Mouse (Mus musculus) CH12.LX (cell line): ENCODE results near the gene Tdrd7. TPM values are rescaled to one million over a fixed set of nuclear protein-coding genes. Genes with fewer than 3 reads are reported as not detected.

Source experiments
- DNase-seq: peaks from one replicate; pipeline ENCODE4 v3.0.0-alpha.2; 2013; ENCODE audit errors: extremely low read depth
- H3K27ac ChIP-seq: 2 replicates; pipeline ENCODE4 v1.5.1; 2012; ENCODE audit warnings: low read depth, mild to moderate bottlenecking, control low read depth, moderate library complexity; ENCODE audit not compliant: insufficient read depth
- H3K27me3 ChIP-seq: replicated peaks from 2 replicates; pipeline ENCODE3; 2012; ENCODE audit warnings: inconsistent platforms
- H3K36me3 ChIP-seq, 2 experiments: replicated peaks in 1 of 2; 2 replicates each; pipeline versions ENCODE3 to v1.6.1; 2012; ENCODE audit warnings: inconsistent platforms in 1 of 2, low read length in 1 of 2, mild to moderate bottlenecking in 1 of 2, mixed read lengths in 1 of 2, moderate library complexity in 1 of 2; ENCODE audit not compliant: control insufficient read depth in 1 of 2, insufficient read depth in 1 of 2
- H3K4me1 ChIP-seq, 2 experiments: 2 replicates each; pipeline ENCODE4 v1.6.1; 2012; ENCODE audit warnings: inconsistent platforms in 1 of 2, moderate library complexity in 1 of 2; ENCODE audit not compliant: insufficient read depth in 2 of 2, control insufficient read depth in 1 of 2
- H3K4me2 ChIP-seq: 2 replicates; pipeline ENCODE4 v1.6.1; 2012; ENCODE audit warnings: low read depth, mild to moderate bottlenecking, control low read depth; ENCODE audit not compliant: poor library complexity, insufficient read depth, severe bottlenecking
- H3K4me3 ChIP-seq, 3 experiments: fragments of 150-350 bp in 1 of 3; sonication (generic) in 1 of 3; replicated peaks in 1 of 3; 2 replicates each; pipeline versions ENCODE3 to v1.5.1; 2011 to 2012; ENCODE audit warnings: low read depth in 2 of 3, low read length in 2 of 3, mild to moderate bottlenecking in 2 of 3, moderate library complexity in 2 of 3, control low read depth in 1 of 3, improper control_type of control experiment in 1 of 3, inconsistent platforms in 1 of 3, mixed read lengths in 1 of 3; ENCODE audit not compliant: poor library complexity in 1 of 3
- H3K79me2 ChIP-seq: replicated peaks from 2 replicates; pipeline ENCODE4 v1.6.1; 2012; ENCODE audit warnings: mild to moderate bottlenecking, moderate library complexity; ENCODE audit not compliant: control insufficient read depth, poor library complexity, insufficient read depth, severe bottlenecking; ENCODE audit errors: extremely low read depth
- H3K9ac ChIP-seq: 2 replicates; pipeline ENCODE4 v1.6.1; 2012; ENCODE audit warnings: low read depth, mild to moderate bottlenecking, control low read depth, moderate library complexity; ENCODE audit not compliant: insufficient read depth
- H3K9me3 ChIP-seq: replicated peaks from 2 replicates; pipeline ENCODE3; 2012; ENCODE audit warnings: low read length, inconsistent platforms, mixed read lengths
- BHLHE40 ChIP-seq: IDR thresholded peaks from 2 replicates; pipeline ENCODE4 v1.6.1; 2011; ENCODE audit warnings: mild to moderate bottlenecking, low read depth, low read length, improper control_type of control experiment
- CHD1 ChIP-seq: IDR thresholded peaks from 2 replicates; pipeline ENCODE4 v1.6.1; 2012; ENCODE audit warnings: low read depth, low read length, improper control_type of control experiment, inconsistent platforms
- CTCF ChIP-seq, 2 experiments: IDR thresholded peaks in 1 of 2; conservative IDR thresholded peaks in 1 of 2; 2 replicates each; pipeline ENCODE4 v1.5.1; 2011 to 2012; ENCODE audit warnings: low read depth in 2 of 2, low read length in 2 of 2, improper control_type of control experiment in 1 of 2, inconsistent platforms in 1 of 2, mild to moderate bottlenecking in 1 of 2, moderate library complexity in 1 of 2
- E2F4 ChIP-seq: IDR thresholded peaks from 2 replicates; pipeline ENCODE4 v1.6.1; 2011; ENCODE audit warnings: low read depth, low read length, improper control_type of control experiment; ENCODE audit not compliant: insufficient replicate concordance
- JUN ChIP-seq: IDR thresholded peaks from 2 replicates; pipeline ENCODE4 v1.6.1; 2011; ENCODE audit warnings: low read depth, mild to moderate bottlenecking, low read length, improper control_type of control experiment, moderate library complexity; ENCODE audit not compliant: insufficient read depth
- JUND ChIP-seq: conservative IDR thresholded peaks from 2 replicates; pipeline ENCODE4 v1.6.1; 2011; ENCODE audit warnings: low read depth, low read length, improper control_type of control experiment
- MAZ ChIP-seq: IDR thresholded peaks from 2 replicates; pipeline ENCODE4 v1.6.1; 2012; ENCODE audit warnings: low read depth, mild to moderate bottlenecking, inconsistent platforms, low read length, improper control_type of control experiment, moderate library complexity
- NRF1 ChIP-seq: IDR thresholded peaks from 2 replicates; pipeline ENCODE4 v1.6.1; 2014; ENCODE audit warnings: low read depth, mild to moderate bottlenecking, inconsistent platforms, low read length, improper control_type of control experiment, moderate library complexity
- POLR2AphosphoS2 ChIP-seq: IDR thresholded peaks from 2 replicates; pipeline ENCODE4 v1.6.1; 2011; ENCODE audit warnings: low read depth, low read length, improper control_type of control experiment
- RCOR1 ChIP-seq: conservative IDR thresholded peaks from 2 replicates; pipeline ENCODE4 v1.6.1; 2012; ENCODE audit warnings: low read depth, mild to moderate bottlenecking, inconsistent platforms, low read length, improper control_type of control experiment
- TBP ChIP-seq: conservative IDR thresholded peaks from 2 replicates; pipeline ENCODE4 v1.6.1; 2011; ENCODE audit warnings: low read depth, low read length, improper control_type of control experiment
- TCF12 ChIP-seq: IDR thresholded peaks from 2 replicates; pipeline ENCODE4 v1.6.1; 2014; ENCODE audit warnings: low read depth, mild to moderate bottlenecking, inconsistent platforms, low read length, improper control_type of control experiment
- UBTF ChIP-seq: IDR thresholded peaks from 2 replicates; pipeline ENCODE4 v1.6.1; 2012; ENCODE audit warnings: low read depth, mild to moderate bottlenecking, inconsistent platforms, low read length, improper control_type of control experiment, moderate library complexity
- USF2 ChIP-seq: conservative IDR thresholded peaks from 2 replicates; pipeline ENCODE4 v1.6.1; 2011; ENCODE audit warnings: low read depth, low read length, improper control_type of control experiment
- ZNF384 ChIP-seq: IDR thresholded peaks from 2 replicates; pipeline ENCODE4 v1.6.1; 2012; ENCODE audit warnings: low read depth, low read length, improper control_type of control experiment, inconsistent platforms
- dilution Hi-C: fragments of 300-500 bp; cut with MboI; formaldehyde crosslinking; loops from 2 replicates; pipeline ENCODE4 v1.14.3; 2020; ENCODE audit warnings: low sequenced_read_pairs; ENCODE audit not compliant: extremely low pct_unique_long_range_greater_than_20kb, extremely low pct_ligation_motif_present
- in situ Hi-C: fragments of 300-500 bp; cut with MboI; formaldehyde crosslinking; loops from 3 replicates; pipeline ENCODE4 v1.14.3; 2019; ENCODE audit warnings: low sequenced_read_pairs, low pct_ligation_motif_present, low pct_unique_long_range_greater_than_20kb, mixed read lengths
- polyA plus RNA-seq: library from polyadenylated mRNA; unstranded; fragments of >175 nt; gene quantifications from 2 replicates; pipeline ENCODE4 v1.2.1, GENCODE M21; 2012; ENCODE audit warnings: low read depth; ENCODE audit not compliant: insufficient read length
- total RNA-seq, 2 experiments: library from RNA; depleted of rRNA; stranded (reverse); fragments of 300-350 nt in 1 of 2; fragments of >200 nt in 1 of 2; gene quantifications; 2 replicates each; pipeline ENCODE4 v1.2.3; 2012 to 2014

The Tdrd7 gene
- total and polyA plus RNA-seq, 3 experiments, result 1.6 to 2.9 (median 2.7) TPM

- H3K27ac ChIP-seq, result no peak overlapping the region
- peaks cover 0 to 5% of the 10 kb centered on the region in 2 experiments; a peak in 1 of 4 replicates for H3K4me1 ChIP-seq
- TF ChIP-seq TCF12, result no peak
- no peak for TF ChIP-seq POLR2AphosphoS2
- TF ChIP-seq CTCF (conservative IDR thresholded peaks at IDR 0.05 in 1 of 2, IDR thresholded peaks at IDR 0.05 in 1 of 2; ENCODE audit: low read depth in 2 of 2, low read length in 2 of 2), result no peak
- no peak for TF ChIP-seq JUND
- no peak for TF ChIP-seq ZNF384
- no peak for TF ChIP-seq RCOR1
- no peak for TF ChIP-seq TBP
- H3K27me3 ChIP-seq, result no peaks in the 10 kb centered on the region
- DNase-seq, result no peak
- no peaks in the 10 kb centered on the region for H3K9me3 ChIP-seq
- no peak overlapping the region for H3K9ac ChIP-seq
- no peaks in the 10 kb centered on the region for H3K79me2 ChIP-seq
- dilution Hi-C loops (no loop called here), in situ Hi-C loops (no loop called here)
- no peak overlapping the region for H3K4me2 ChIP-seq
- H3K36me3 ChIP-seq, result no peaks in the 10 kb centered on the region
- H3K4me3 ChIP-seq, result no peak overlapping the region
These were observed 108.6 kb downstream of the Tdrd7 start for GRCm38 (mm10) chr4:46073736-46074135.

- Histone ChIP-seq H3K9me3 (peaks cover 4% of the 10 kb centered on the region), H3K9ac (no peak overlapping the region), H3K27ac (no peak overlapping the region), H3K27me3 (no peaks in the 10 kb centered on the region), H3K79me2 (no peaks in the 10 kb centered on the region), H3K4me3 (no peak overlapping the region), H3K4me1 (peaks cover 0 to 5% of the 10 kb centered on the region in 2 experiments; a peak in 1 of 4 replicates), H3K36me3 (peaks cover 0 to 6% of the 10 kb centered on the region in 2 experiments), H3K4me2 (no peak overlapping the region)
- dilution Hi-C loops (no loop called here), in situ Hi-C loops (no loop called here)
- TF ChIP-seq MAZ, result no peak
- no peak for TF ChIP-seq E2F4
- TF ChIP-seq CHD1, result no peak
- no peak for TF ChIP-seq USF2
- TF ChIP-seq JUN, result no peak
- no peak for TF ChIP-seq BHLHE40
- no peak for TF ChIP-seq NRF1
- TF ChIP-seq UBTF, result no peak
- no peak for TF ChIP-seq TCF12
- DNase-seq, result no peak
These were observed 110.5 kb downstream of the Tdrd7 start for GRCm38 (mm10) chr4:46075664-46076063.
